Mouse (Mus musculus) limb, embryonic 10.5 days (tissue): ENCODE measurements around the gene 5330417H12Rik. TPM values are rescaled to one million over a fixed set of nuclear protein-coding genes. Genes with fewer than 3 reads are reported as not detected.

Experiments
- DNase-seq: peaks from one replicate; pipeline ENCODE4 v3.0.0-alpha.2; 2017; ENCODE audit warnings: low spot score
- H3K27ac ChIP-seq: fragments of 300-500 bp; sonication (generic); 2 replicates; pipeline ENCODE4 v1.5.1; 2016; ENCODE audit warnings: mild to moderate bottlenecking
- H3K27me3 ChIP-seq: fragments of 300-500 bp; sonication (generic); 2 replicates; pipeline ENCODE4 v1.6.1; 2016; ENCODE audit warnings: low read depth, mild to moderate bottlenecking; ENCODE audit not compliant: poor library complexity, severe bottlenecking
- H3K36me3 ChIP-seq: fragments of 300-500 bp; sonication (generic); 2 replicates; pipeline ENCODE4 v1.6.1; 2016; ENCODE audit warnings: mild to moderate bottlenecking, moderate library complexity
- H3K4me1 ChIP-seq: fragments of 300-500 bp; sonication (generic); 2 replicates; pipeline ENCODE4 v1.6.1; 2016
- H3K4me3 ChIP-seq: fragments of 300-500 bp; sonication (generic); 2 replicates; pipeline ENCODE4 v1.5.1; 2016; ENCODE audit warnings: mild to moderate bottlenecking, moderate library complexity
- H3K9me3 ChIP-seq: fragments of 300-500 bp; sonication (generic); replicated peaks from 2 replicates; pipeline ENCODE4 v1.6.1; 2016; ENCODE audit warnings: mild to moderate bottlenecking
- WGBS: fragments of 180-500 bp; shearing (Covaris S2); methylation state at CpG from one replicate; pipeline ENCODE4 v1.1.7; 2016; 5-methylcytosine and 5-hydroxymethylcytosine counted together
- polyA plus RNA-seq: library from polyadenylated mRNA; unstranded; fragments of >200 nt; fragmentation: Nextera tagmentation; extraction: Ambion mirVana; gene quantifications from 2 replicates; pipeline ENCODE4 v1.2.1, GENCODE M21; 2016

Gene 5330417H12Rik
- polyA plus RNA-seq = not detected in 2 replicates

GRCm38 (mm10) chr7:107625061-107625460 is at the start of gene 5330417H12Rik:
Gene 5330417H12Rik, minus strand, starts transcription at chr7:107625161.
- Histone ChIP-seq H3K36me3 (no peaks in the 10 kb centered on the region), H3K4me3 (no peak within 1 kb of the TSS), H3K27ac (no peak within 1 kb of the TSS), H3K4me1 (peaks cover 3% of the 10 kb centered on the region), H3K9me3 (no peaks in the 10 kb centered on the region), H3K27me3 (no peaks in the 10 kb centered on the region)
- no peak for DNase-seq
- 82% methylated on average over 2 of the region's 2 CpGs for WGBS

- DNase-seq = no peak
- Histone ChIP-seq H3K9me3 (no peaks in the 10 kb centered on the region), H3K4me1 (peaks cover 51% of the 10 kb centered on the region), H3K27ac (no peak overlapping the region), H3K27me3 (no peaks in the 10 kb centered on the region), H3K4me3 (no peak overlapping the region), H3K36me3 (peaks cover 17% of the 10 kb centered on the region)
- WGBS = 89% methylated on average over 5 of the region's 5 CpGs
These were observed 43.6 kb upstream of the 5330417H12Rik start for GRCm38 (mm10) chr7:107668514-107668913.

- no peaks in the 10 kb centered on the region for H3K27me3 ChIP-seq
- 49% methylated on average over 13 of the region's 13 CpGs for WGBS
- DNase-seq = peak; percentile 54
- peaks cover 72% of the 10 kb centered on the region for H3K4me1 ChIP-seq
- no peaks in the 10 kb centered on the region for H3K9me3 ChIP-seq
- peaks cover 10% of the 10 kb centered on the region for H3K36me3 ChIP-seq
- peak overlapping the region; percentile 96 for H3K27ac ChIP-seq
- H3K4me3 ChIP-seq = peak overlapping the region; percentile 59
These were observed 41.4 kb upstream of the 5330417H12Rik start for GRCm38 (mm10) chr7:107666262-107666902.

GRCm38 (mm10) chr7:107665586-107666261 is 40.8 kb upstream of the 5330417H12Rik start:
- peak; percentile 71 for DNase-seq
- H3K36me3 ChIP-seq = peaks cover 5% of the 10 kb centered on the region
- peak overlapping the region; percentile 59 for H3K4me3 ChIP-seq
- H3K27ac ChIP-seq = peak overlapping the region; percentile 96
- WGBS = 17% methylated on average over 9 of the region's 9 CpGs
- H3K27me3 ChIP-seq = no peaks in the 10 kb centered on the region
- peaks cover 73% of the 10 kb centered on the region for H3K4me1 ChIP-seq
- H3K9me3 ChIP-seq = no peaks in the 10 kb centered on the region

- Histone ChIP-seq H3K4me3 (peak overlapping the region; percentile 59), H3K27me3 (no peaks in the 10 kb centered on the region), H3K36me3 (peaks cover under 1% of the 10 kb centered on the region; the same call in 1 of the 2 replicates), H3K9me3 (no peaks in the 10 kb centered on the region), H3K27ac (peak overlapping the region; percentile 96), H3K4me1 (peaks cover 73% of the 10 kb centered on the region)
- 6% methylated on average over 4 of the region's 4 CpGs for WGBS
- DNase-seq = no peak
These were observed 40.2 kb upstream of the 5330417H12Rik start for GRCm38 (mm10) chr7:107665221-107665585.

- 30% methylated on average over 8 of the region's 8 CpGs for WGBS
- H3K4me3 ChIP-seq = peak overlapping the region; percentile 59
- H3K27ac ChIP-seq = peak overlapping the region; percentile 96
These were observed 39.4 kb upstream of the 5330417H12Rik start for GRCm38 (mm10) chr7:107664063-107665056.

GRCm38 (mm10) chr7:107663621-107664020 is 38.7 kb upstream of the 5330417H12Rik start:
- 87% methylated on average over 6 of the region's 6 CpGs for WGBS
- Histone ChIP-seq H3K27ac (peak overlapping the region; percentile 96), H3K27me3 (no peaks in the 10 kb centered on the region), H3K9me3 (no peaks in the 10 kb centered on the region), H3K4me3 (no peak overlapping the region), H3K4me1 (peaks cover 71% of the 10 kb centered on the region), H3K36me3 (no peaks in the 10 kb centered on the region)
- DNase-seq = no peak

More at GRCm38 (mm10) chr7:107664063-107665056, 39.4 kb upstream of the 5330417H12Rik start:
- H3K4me1 ChIP-seq = peaks cover 73% of the 10 kb centered on the region
- H3K27me3 ChIP-seq = no peaks in the 10 kb centered on the region
- no peaks in the 10 kb centered on the region for H3K36me3 ChIP-seq
- no peaks in the 10 kb centered on the region for H3K9me3 ChIP-seq
- peak; percentile 51 for DNase-seq

GRCm38 (mm10) chr7:107661843-107662281 is 36.9 kb upstream of the 5330417H12Rik start:
- WGBS = 62% methylated on average over 5 of the region's 5 CpGs
- no peaks in the 10 kb centered on the region for H3K27me3 ChIP-seq
- H3K36me3 ChIP-seq = no peaks in the 10 kb centered on the region
- no peak overlapping the region for H3K4me3 ChIP-seq
- peak overlapping the region; percentile 96 for H3K27ac ChIP-seq
- H3K9me3 ChIP-seq = no peaks in the 10 kb centered on the region
- peak; percentile 45 for DNase-seq
- peaks cover 54% of the 10 kb centered on the region for H3K4me1 ChIP-seq

- no peaks in the 10 kb centered on the region for H3K27me3 ChIP-seq
- peak; percentile 78 for DNase-seq
- H3K4me3 ChIP-seq = no peak overlapping the region
- no peaks in the 10 kb centered on the region for H3K9me3 ChIP-seq
- peaks cover 49% of the 10 kb centered on the region for H3K4me1 ChIP-seq
- WGBS = 16% methylated on average over 8 of the region's 8 CpGs
- peak overlapping the region; percentile 96 for H3K27ac ChIP-seq
- H3K36me3 ChIP-seq = no peaks in the 10 kb centered on the region
These were observed 36.4 kb upstream of the 5330417H12Rik start for GRCm38 (mm10) chr7:107661189-107661842.

GRCm38 (mm10) chr7:107659186-107659918 is 34.4 kb upstream of the 5330417H12Rik start:
- H3K4me1 ChIP-seq = peaks cover 31% of the 10 kb centered on the region
- no peak overlapping the region for H3K27ac ChIP-seq
- no peak overlapping the region for H3K4me3 ChIP-seq
- DNase-seq = no peak
- no peaks in the 10 kb centered on the region for H3K36me3 ChIP-seq
- H3K9me3 ChIP-seq = no peaks in the 10 kb centered on the region
- 85% methylated on average over 8 of the region's 8 CpGs for WGBS
- H3K27me3 ChIP-seq = no peaks in the 10 kb centered on the region

- no peak overlapping the region for H3K4me3 ChIP-seq
- H3K27me3 ChIP-seq = no peaks in the 10 kb centered on the region
- DNase-seq = no peak
- no peak overlapping the region for H3K27ac ChIP-seq
- H3K4me1 ChIP-seq = peaks cover 12% of the 10 kb centered on the region
- no peaks in the 10 kb centered on the region for H3K9me3 ChIP-seq
- no peaks in the 10 kb centered on the region for H3K36me3 ChIP-seq
- WGBS = 92% methylated on average over 6 of the region's 6 CpGs
These were observed 31.5 kb upstream of the 5330417H12Rik start for GRCm38 (mm10) chr7:107656451-107656850.
